Mouse (Mus musculus): ENCODE measurements around the gene Ms4a5. TPM values are rescaled to one million over a fixed set of nuclear protein-coding genes. Genes with fewer than 3 reads are reported as not detected.

The Ms4a5 gene
- total RNA-seq, 2 experiments from 2014 or later = not detected

DNA sequence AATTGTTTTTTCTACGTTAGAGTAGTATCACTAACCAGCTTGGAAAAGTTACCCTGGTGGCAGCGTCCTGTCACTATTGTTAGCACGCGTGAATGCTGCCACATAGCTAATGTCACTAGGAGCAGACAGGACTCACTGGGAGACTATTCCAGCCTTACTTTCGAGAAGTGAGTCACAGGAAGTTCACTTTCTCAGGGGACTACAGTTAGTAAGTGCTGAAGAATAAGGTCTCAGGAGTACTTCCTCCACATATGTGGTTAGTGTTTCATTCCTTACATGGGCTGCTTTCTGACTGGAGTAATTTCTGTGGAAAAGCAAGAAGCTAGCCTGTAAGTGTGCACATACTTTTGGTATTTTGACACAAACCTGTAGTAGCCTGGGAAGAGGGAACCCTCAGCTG lies 49.4 kb downstream of the Ms4a5 start:
- intact Hi-C loops (cut with DNase I) = no loop called here
- no peak for DNase-seq

DNA sequence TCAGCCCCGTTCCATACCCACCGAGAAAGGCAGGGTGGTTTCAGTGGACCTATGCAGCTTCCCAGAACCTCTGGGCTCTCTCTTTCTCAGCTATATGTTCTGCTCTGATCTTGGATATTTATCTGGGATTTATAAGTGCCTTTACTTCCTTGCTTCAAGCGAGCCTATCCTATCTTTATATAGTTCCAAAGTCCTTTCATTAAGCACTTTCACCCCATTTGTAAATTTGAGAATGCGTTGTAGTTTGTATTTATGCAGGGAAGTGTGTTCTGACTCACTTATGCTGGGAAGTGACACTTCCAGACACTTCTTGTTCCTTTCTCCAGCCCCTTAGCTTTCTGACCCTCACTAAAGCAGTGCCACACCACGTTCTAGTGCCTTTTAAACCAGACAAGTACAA lies 51.3 kb downstream of the Ms4a5 start, which contains the start of gene Ms4a12:
TSS of gene Ms4a12 (minus strand) at position 101 of the 400 bp plus-strand sequence.
- intact Hi-C loops (cut with DNase I) = no loop called here
- no peak for DNase-seq

Other genes starting within 250 kb of the Ms4a5 start
- 1 to 10 TPM; 1.8 to 2.7 TPM for gene Ms4a8a, start 202.8 kb downstream of the Ms4a5 start, total RNA-seq (2021)
- gene 1700017D01Rik, start 153.0 kb downstream of the Ms4a5 start, total RNA-seq (2021) = not detected
- not detected for gene 1700025F22Rik, start 118.6 kb downstream of the Ms4a5 start, total RNA-seq (2021)
- not detected for gene Ms4a13, start 87.1 kb downstream of the Ms4a5 start, total RNA-seq (2021)
- not detected for gene Ms4a12, start 51.4 kb downstream of the Ms4a5 start, total RNA-seq (2021)
- under 1 TPM; 0.59 to 0.74 TPM for gene Ms4a1, start 17.6 kb downstream of the Ms4a5 start, total RNA-seq (2021)
- under 1 TPM in 1 of 2 experiments, not detected in 1; 0.10 TPM for gene Ms4a14, start 30.6 kb upstream of the Ms4a5 start, total RNA-seq (2021)
- 1 to 10 TPM; 1.1 to 1.3 TPM for gene Ms4a7, start 52.3 kb upstream of the Ms4a5 start, total RNA-seq (2021)
- 10 to 100 TPM in 1 of 2 experiments, 1 to 10 TPM in 1; 7.6 to 10.7 TPM for gene Ms4a4a, start 91.7 kb upstream of the Ms4a5 start, total RNA-seq (2021)
- gene Ms4a4c, start 120.9 kb upstream of the Ms4a5 start, total RNA-seq (2021) = under 1 TPM in 1 of 2 experiments, not detected in 1; 0.37 TPM
- 1 to 10 TPM in 1 of 2 experiments, under 1 TPM in 1; 0.41 to 1.2 TPM for gene Ms4a4b, start 159.7 kb upstream of the Ms4a5 start, total RNA-seq (2021)
- 10 to 100 TPM in 1 of 2 experiments, 1 to 10 TPM in 1; 8.3 to 11.2 TPM for gene Ms4a6c, start 185.5 kb upstream of the Ms4a5 start, total RNA-seq (2021)
- under 1 TPM in 1 of 2 experiments, not detected in 1; 0.22 TPM for gene Gm8369, start 202.1 kb upstream of the Ms4a5 start, total RNA-seq (2021)
- 1 to 10 TPM; 5.9 to 7.1 TPM for gene Ms4a6b, start 232.6 kb upstream of the Ms4a5 start, total RNA-seq (2021)